Mouse (Mus musculus) MEL (cell line): Measurements from ENCODE around the gene Ap4b1.

Experiments
- CHD2 ChIP-seq: IDR thresholded peaks from 2 replicates; pipeline ENCODE4 v1.6.1; 2011; ENCODE audit warnings: low read length, improper control_type of control experiment
- CTCF ChIP-seq, 3 experiments: IDR thresholded peaks in 2 of 3; conservative IDR thresholded peaks in 1 of 3; 2 replicates each; pipeline ENCODE4 v1.5.1; 2011 to 2012; ENCODE audit warnings: low read length in 3 of 3, low read depth in 2 of 3, mild to moderate bottlenecking in 2 of 3, improper control_type of control experiment in 1 of 3, inconsistent platforms in 1 of 3, mixed read lengths in 1 of 3, moderate library complexity in 1 of 3; ENCODE audit not compliant: control insufficient read depth in 1 of 3, insufficient read depth in 1 of 3, poor library complexity in 1 of 3, severe bottlenecking in 1 of 3
- HCFC1 ChIP-seq: IDR thresholded peaks from 2 replicates; pipeline ENCODE4 v1.6.1; 2012; ENCODE audit warnings: low read depth, mild to moderate bottlenecking, inconsistent platforms, low read length, improper control_type of control experiment, moderate library complexity
- MAX ChIP-seq: IDR thresholded peaks from 2 replicates; pipeline ENCODE4 v1.6.1; 2011; ENCODE audit warnings: low read length, improper control_type of control experiment
- MXI1 ChIP-seq: IDR thresholded peaks from 2 replicates; pipeline ENCODE4 v1.6.1; 2011; ENCODE audit warnings: mild to moderate bottlenecking, low read depth, low read length, improper control_type of control experiment
- POLR2A ChIP-seq, 2 experiments: IDR thresholded peaks; 2 replicates each; pipeline ENCODE4 v1.6.1; 2011 to 2012; ENCODE audit warnings: low read length in 2 of 2, mild to moderate bottlenecking in 2 of 2, control low read depth in 1 of 2, improper control_type of control experiment in 1 of 2, low read depth in 1 of 2, moderate library complexity in 1 of 2; ENCODE audit not compliant: control insufficient read depth in 1 of 2, insufficient read depth in 1 of 2, poor library complexity in 1 of 2
- TAL1 ChIP-seq: IDR thresholded peaks from 2 replicates; pipeline ENCODE4 v1.6.1; 2012; ENCODE audit warnings: mild to moderate bottlenecking, inconsistent platforms, low read length, moderate library complexity, mixed read lengths
- USF1 ChIP-seq: IDR thresholded peaks from 2 replicates; pipeline ENCODE4 v1.6.1; 2014; ENCODE audit warnings: low read depth, mild to moderate bottlenecking, inconsistent platforms, low read length, improper control_type of control experiment, moderate library complexity
- USF2 ChIP-seq, 2 experiments: IDR thresholded peaks; 2 replicates each; pipeline ENCODE4 v1.6.1; 2011 to 2012; ENCODE audit warnings: improper control_type of control experiment in 2 of 2, low read length in 2 of 2, borderline replicate concordance in 1 of 2, inconsistent platforms in 1 of 2, low read depth in 1 of 2, mild to moderate bottlenecking in 1 of 2; ENCODE audit not compliant: insufficient read depth in 1 of 2
- ZMIZ1 ChIP-seq: IDR thresholded peaks from 2 replicates; pipeline ENCODE4 v1.6.1; 2012; ENCODE audit warnings: low read depth, mild to moderate bottlenecking, inconsistent platforms, low read length, improper control_type of control experiment, moderate library complexity

DNA sequence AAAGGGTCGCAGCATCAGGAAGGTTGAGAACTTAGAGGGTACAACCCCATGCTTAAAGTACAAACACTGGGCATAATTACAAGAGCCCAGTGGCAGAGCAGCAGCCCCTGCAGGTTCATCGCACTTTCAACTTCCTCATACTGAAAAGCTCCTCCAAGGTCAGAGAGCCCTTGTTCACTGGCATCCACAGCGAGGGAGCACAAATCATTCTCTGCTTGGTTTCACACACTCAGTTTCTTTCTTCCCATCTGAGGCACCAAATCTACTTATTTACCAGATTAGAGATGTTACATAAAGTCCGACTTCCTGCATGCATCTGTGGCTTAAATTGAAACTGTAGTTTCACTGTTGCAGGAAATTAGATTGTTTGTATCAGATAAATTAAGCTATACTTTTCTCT, 36.5 kb upstream of the Ap4b1 start:
- no peak for TF ChIP-seq TAL1
- TF ChIP-seq CTCF (IDR thresholded peaks at IDR 0.05 in 2 of 3, conservative IDR thresholded peaks at IDR 0.05 in 1 of 3; ENCODE audit: control insufficient read depth in 1 of 3, insufficient read depth in 1 of 3, low read depth in 2 of 3, low read length in 3 of 3, poor library complexity in 1 of 3, severe bottlenecking in 1 of 3): no peak
- TF ChIP-seq HCFC1: no peak
- TF ChIP-seq POLR2A (IDR thresholded peaks at IDR 0.05; ENCODE audit: control insufficient read depth in 1 of 2, insufficient read depth in 1 of 2, low read depth in 1 of 2, low read length in 2 of 2, poor library complexity in 1 of 2): no peak
- no peak for TF ChIP-seq MAX
- TF ChIP-seq MXI1: no peak
- TF ChIP-seq USF2 (IDR thresholded peaks at IDR 0.05; ENCODE audit: borderline replicate concordance in 1 of 2, insufficient read depth in 1 of 2, low read depth in 1 of 2, low read length in 2 of 2): no peak
- no peak for TF ChIP-seq CHD2
- TF ChIP-seq USF1: no peak
- no peak for TF ChIP-seq ZMIZ1
